Mouse (Mus musculus) C3H10T1/2 (cell line): ENCODE measurements around the gene Gm44973. TPM values are rescaled to one million over a fixed set of nuclear protein-coding genes. Genes with fewer than 3 reads are reported as not detected.

Experiments
- polyA plus RNA-seq, 2 experiments: library from polyadenylated mRNA; unstranded; fragments of >200 nt; fragmentation: generic; extraction: Trizol; gene quantifications; one replicate each; pipeline ENCODE4 v1.2.1; 2012; ENCODE audit warnings: missing spikeins in 2 of 2

Gm44973 gene
- polyA plus RNA-seq, result under 1 TPM; 0.14 to 0.17 TPM

DNA sequence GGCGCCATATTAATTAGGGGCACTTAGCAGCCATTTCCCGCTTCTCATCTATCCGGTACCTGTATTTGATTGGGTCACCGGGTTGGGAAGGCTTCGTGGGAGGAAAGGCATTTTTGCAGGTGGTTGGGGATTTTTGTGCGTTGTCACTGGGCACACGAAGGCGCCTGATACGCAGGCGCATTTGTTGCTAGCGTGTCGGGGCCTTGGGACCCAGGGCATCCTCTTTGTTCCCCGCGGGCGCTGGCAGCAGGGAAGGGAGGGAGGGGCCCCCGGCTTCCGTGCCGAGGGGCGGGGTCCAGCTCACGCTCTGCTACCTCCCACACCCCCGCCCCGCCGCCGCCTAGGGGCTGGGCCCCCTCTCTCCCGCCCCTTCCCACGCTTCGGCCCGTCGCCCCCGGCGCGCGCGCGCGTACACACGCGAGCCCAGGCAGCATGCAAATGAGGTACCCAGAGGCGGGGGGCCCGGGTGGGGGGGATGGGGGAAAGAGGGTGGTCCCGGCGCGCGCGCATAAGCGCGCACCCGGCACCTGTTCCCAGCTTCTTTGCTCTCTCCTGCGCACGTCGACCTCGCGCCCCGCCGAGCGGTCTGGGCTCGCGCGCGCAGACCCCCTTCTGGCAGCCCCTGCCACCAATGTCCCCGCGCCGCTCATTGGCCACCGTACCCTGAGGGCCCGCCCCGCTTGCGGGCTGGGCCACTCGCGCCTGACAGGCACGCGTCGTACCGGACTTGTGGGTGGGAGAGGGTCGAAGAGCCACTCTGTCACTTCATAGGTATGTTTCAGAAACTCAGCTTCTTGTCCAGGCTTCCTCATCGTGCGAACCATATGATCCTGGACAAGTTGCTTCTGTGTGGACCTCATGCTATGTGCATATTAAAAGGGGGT, at the start of gene Gm44973:
Gene Gm44973 (plus strand): TSS at position 379 of the 884 bp plus-strand sequence.

DNA sequence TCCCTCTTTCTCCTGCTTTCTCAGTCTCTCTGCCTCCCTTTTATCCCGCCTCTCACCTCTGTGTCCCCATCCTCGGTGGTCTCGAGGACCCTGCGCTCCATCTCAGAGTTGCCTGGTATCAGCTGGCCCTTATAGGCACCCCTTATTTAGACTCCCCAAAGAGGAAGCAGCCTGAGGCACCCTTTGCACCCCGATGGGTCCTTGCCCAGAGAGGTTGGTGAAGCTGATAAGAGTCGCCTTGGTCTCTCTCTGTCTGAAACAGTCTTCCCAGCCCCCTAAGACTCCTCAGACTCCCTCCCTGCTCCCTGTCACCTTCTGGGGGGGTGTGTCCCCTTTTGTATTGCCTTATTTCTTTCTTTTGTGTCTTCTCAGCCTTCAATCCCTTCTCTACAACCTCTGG, 44.2 kb upstream of the Gm44973 start, which contains the start of gene Sbk3:
Gene Sbk3 (minus strand): TSS at position 101 of the 400 bp plus-strand sequence.

GRCm38 (mm10) chr7:4996003-4996895, 19.0 kb upstream of the Gm44973 start, which contains the start of gene Zfp579:
Gene Zfp579 (minus strand): TSS chr7:4996158.

DNA sequence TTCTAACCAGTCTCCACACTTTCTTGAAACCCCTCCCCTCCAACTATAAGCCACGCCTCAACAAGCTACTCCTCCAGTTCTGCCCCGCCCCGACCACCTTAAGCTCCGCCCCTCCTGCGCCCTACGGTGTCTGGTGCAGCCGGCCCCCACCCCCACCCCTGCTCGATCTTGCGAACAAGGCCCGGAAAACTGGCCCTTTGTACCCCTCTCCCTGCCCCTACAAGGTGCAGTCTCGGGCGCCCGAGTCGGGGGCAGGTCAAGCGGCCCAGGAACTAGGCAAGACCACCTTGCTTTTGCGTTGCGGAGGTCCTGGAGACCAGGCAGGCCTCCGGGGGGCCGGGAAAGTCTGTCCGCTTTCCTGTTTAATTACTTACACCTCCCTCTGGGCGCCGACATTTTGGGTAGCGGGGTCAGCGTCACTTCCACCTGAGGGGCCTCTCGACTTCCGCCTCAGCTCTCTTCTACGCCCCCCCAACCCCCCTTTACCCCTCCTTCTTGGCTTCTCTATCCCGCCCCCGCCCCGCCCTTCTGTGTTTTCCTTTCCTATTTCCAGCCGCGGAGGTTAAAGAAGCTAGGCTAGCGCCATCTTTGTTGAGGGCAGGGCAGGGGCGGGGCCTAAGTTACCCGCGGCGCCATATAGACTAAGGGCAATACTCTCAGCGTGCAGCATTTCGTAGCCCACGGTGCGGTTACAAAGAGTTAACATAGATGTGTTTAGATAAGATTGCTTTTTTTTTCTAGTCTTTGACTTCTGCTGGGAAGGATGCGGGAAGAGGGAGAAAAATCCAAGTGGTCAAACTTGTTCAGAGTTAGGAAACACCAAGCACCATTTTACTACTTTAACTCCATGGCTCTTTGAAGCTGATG, 812 bp upstream of the Gm44973 start, which contains the start of the genes Zfp524 and Fiz1:
Gene Zfp524 (plus strand): TSS at position 165 of the 867 bp plus-strand sequence.
Gene Fiz1 (minus strand): TSS at position 447 of the 867 bp plus-strand sequence.

GRCm38 (mm10) chr7:5020000-5020681, 4.8 kb downstream of the Gm44973 start, which contains the start of the genes Zfp865 and Ccdc106:
Gene Zfp865 (plus strand): TSS chr7:5020376.
Gene Ccdc106 (plus strand): TSS chr7:5020553.

GRCm38 (mm10) chr7:5033818-5034217, 18.5 kb downstream of the Gm44973 start, which contains the start of gene 4632433K11Rik:
Gene 4632433K11Rik (plus strand): TSS chr7:5034118.

DNA sequence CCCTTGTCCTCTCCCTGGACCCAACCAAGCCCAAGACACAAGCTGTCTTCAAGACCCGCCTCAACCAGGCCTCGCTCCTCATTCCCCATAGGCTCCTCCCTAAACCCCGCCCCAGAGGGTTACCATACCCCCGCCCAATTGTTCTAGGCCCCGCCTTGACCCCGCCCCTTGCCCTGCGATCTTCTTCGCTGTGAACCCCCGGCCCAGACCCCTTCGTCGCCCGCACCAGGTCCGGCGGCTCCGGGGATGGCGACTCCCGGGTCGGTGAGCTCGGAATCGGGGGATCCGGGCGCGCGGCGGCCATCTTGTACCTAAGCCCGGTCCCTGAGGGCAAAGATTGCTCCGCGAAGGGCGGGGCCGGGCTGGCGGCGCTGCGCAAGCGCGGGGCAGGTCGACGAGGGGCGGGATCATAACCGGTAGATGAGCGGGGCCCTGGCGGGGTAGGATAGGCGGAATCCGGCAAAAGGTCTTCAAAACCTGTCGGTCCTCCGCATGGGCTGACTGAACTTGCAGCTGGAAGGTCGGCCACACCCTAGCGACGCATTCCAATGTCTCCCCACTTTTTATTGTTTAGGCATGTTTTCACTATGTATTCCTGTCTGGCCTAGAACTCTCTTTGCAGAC, 22.9 kb downstream of the Gm44973 start, which contains the start of gene Zfp784:
Gene Zfp784 (minus strand): TSS at position 338 of the 624 bp plus-strand sequence.

DNA sequence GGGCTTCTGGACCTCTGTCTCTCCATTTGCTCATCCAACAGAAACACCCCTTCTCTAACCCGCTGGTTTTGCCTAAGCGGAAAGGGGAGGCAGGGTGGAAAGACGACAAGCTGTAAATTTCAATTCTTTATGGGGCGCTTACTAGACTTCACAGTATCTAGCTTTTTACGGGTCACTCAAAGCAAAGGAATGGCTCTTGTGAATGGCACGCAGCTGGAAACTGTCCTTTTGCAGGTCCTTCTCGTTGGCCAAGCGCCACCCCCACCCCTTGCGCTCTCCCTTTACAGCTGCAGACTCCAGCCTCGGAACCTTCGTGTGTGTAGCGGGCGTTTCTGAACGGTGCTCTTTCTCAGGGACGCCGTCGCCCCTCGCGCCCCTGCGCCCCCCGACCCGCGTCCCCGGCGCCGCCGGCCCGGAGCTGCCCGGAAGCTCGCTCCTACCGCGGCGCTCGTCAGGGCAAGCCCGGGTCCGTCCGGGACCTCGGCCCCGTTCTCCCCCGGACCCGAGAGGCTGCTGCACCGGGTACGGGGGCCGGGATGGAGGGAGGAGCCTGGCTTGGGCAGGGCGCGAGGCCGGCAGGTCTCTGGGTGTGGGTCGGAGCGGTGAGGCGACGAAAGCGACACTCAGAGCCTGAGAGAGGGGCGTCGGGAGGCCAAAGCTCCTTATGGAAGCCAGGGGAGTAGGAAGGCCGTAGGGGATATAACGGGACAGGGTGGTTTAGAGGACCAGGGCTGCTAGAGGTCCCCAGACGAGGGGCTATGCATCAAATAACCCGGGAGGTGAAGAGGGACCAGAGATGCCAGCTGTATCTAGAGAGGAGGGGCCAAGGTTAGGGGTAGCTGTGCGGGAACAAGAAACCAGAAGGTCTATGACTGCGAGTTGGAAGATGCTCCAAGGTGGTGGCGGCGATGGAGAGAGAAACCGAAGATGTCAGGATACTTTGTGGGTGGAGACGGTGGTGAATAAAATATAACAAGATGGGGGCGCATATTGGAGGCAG, 36.2 kb downstream of the Gm44973 start, which contains the start of gene Zfp580:
Gene Zfp580 (plus strand): TSS at position 346 of the 1,000 bp plus-strand sequence.

DNA sequence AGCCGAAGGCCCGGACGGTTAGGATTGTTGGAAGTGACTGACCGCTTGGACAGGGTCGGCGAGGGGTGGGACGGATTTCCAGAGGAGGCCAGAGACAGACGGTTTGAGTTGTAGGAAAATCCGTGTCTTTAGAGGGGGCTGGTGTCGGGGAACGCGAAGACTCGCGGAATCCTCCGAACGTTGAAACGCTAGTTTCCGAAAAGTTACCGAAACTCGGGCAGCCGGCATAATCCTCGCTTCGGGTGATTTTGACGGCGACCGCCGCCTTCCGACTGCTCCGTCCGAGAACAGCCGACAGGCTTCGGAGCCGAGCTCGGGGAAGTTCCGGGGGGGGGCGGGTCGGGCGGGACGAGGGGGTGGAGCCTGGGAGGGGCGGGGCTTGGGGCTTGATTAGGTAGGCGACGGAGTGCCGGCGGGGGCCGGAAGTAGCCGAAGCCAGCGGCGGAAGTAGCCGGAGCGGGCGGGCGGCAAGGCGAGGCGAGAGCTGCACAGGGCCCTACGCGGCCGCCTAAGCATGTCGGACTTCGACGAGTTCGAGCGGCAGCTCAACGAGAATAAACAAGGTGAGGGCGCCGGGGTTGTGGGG, 46.6 kb downstream of the Gm44973 start, which contains the start of gene U2af2:
Gene U2af2 (plus strand): TSS at position 370 of the 586 bp plus-strand sequence.

DNA sequence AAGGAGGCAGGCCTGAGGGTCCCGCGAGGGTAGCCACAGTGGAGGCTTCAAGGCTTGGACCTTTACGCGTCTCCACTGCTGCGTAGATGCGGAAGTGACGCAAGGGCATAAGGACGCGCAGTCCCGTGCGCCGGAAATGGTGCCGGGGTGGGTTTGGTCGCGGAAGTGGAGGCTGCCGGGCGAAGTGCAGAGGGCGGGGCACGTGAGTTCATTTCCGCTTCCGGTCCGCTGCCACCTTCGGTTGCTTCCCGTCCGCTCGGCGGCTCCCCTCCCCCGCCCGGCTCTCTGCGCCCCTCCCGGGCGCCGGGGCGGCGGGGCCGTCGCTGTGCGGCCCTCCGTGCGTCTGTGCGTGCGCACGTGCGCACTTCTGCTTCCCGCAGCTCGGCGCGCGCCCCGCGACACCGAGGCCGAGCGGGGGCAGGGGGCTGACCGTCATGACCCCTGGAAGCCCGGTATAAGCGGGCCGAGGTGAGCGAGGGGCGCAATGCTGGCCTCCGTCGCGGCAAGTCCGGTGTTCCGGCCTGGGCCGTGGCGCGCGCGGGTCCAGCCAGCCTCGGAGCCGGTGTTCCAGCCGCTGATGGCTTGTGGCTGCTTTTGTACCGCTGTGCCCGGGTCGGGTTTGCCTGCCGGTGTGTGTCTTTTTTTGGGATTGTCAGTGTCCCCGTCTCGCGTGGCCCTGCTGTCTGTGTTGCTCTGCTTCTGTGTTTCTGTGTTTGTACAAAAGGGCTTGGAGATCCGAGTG, 64.9 kb downstream of the Gm44973 start, which contains the start of gene Epn1:
Gene Epn1 (plus strand): TSS at position 226 of the 742 bp plus-strand sequence.

Other genes starting within 250 kb of the Gm44973 start
- gene Fam71e2, start 244.2 kb upstream of the Gm44973 start, polyA plus RNA-seq, result not detected
- under 1 TPM; 0.66 to 0.91 TPM for gene Il11, start 232.6 kb upstream of the Gm44973 start, polyA plus RNA-seq
- 1 to 10 TPM in 1 of 2 experiments, under 1 TPM in 1; 0.61 to 1.1 TPM for gene Tmem190, start 232.6 kb upstream of the Gm44973 start, polyA plus RNA-seq
- gene Tmem238, start 225.8 kb upstream of the Gm44973 start, polyA plus RNA-seq, result 10 to 100 TPM in 1 of 2 experiments, 1 to 10 TPM in 1; 9.5 to 53.2 TPM
- over 10,000 TPM in 1 of 2 experiments, 1,000 to 10,000 TPM in 1; 4,560 to 11,128 TPM for gene Rpl28, start 222.6 kb upstream of the Gm44973 start, polyA plus RNA-seq
- 100 to 1,000 TPM; 315 to 381 TPM for gene Ube2s, start 202.9 kb upstream of the Gm44973 start, polyA plus RNA-seq
- gene Shisa7, start 170.8 kb upstream of the Gm44973 start, polyA plus RNA-seq, result not detected
- gene Isoc2b, start 145.2 kb upstream of the Gm44973 start, polyA plus RNA-seq, result under 1 TPM; 0.18 to 0.59 TPM
- 1 to 10 TPM; 1.5 to 3.4 TPM for gene Isoc2a, start 138.3 kb upstream of the Gm44973 start, polyA plus RNA-seq
- under 1 TPM in 1 of 2 experiments, not detected in 1; 0.19 TPM for gene Gm36210, start 109.0 kb upstream of the Gm44973 start, polyA plus RNA-seq
- gene Zfp628, start 100.3 kb upstream of the Gm44973 start, polyA plus RNA-seq, result 10 to 100 TPM in 1 of 2 experiments, 1 to 10 TPM in 1; 8.1 to 11.7 TPM
- 1 to 10 TPM in 1 of 2 experiments, under 1 TPM in 1; 0.78 to 6.7 TPM for gene Nat14, start 93.5 kb upstream of the Gm44973 start, polyA plus RNA-seq
- 10 to 100 TPM in 1 of 2 experiments, 1 to 10 TPM in 1; 4.7 to 87.9 TPM for gene Ssc5d, start 89.7 kb upstream of the Gm44973 start, polyA plus RNA-seq
- under 1 TPM; 0.01 to 0.13 TPM for gene Sbk2, start 51.1 kb upstream of the Gm44973 start, polyA plus RNA-seq
- gene Sbk3, start 44.3 kb upstream of the Gm44973 start, polyA plus RNA-seq, result under 1 TPM; 0.01 to 0.13 TPM
- 10 to 100 TPM in 1 of 2 experiments, 1 to 10 TPM in 1; 7.9 to 20.1 TPM for gene Zfp579, start 19.3 kb upstream of the Gm44973 start, polyA plus RNA-seq
- 10 to 100 TPM; 24.7 to 30.2 TPM for gene Zfp524, start 1.1 kb upstream of the Gm44973 start, polyA plus RNA-seq
- 10 to 100 TPM; 22.6 to 29.6 TPM for gene Fiz1, start 799 bp upstream of the Gm44973 start, polyA plus RNA-seq
- 10 to 100 TPM in 1 of 2 experiments, 1 to 10 TPM in 1; 6.3 to 24.5 TPM for gene Zfp865, start 4.9 kb downstream of the Gm44973 start, polyA plus RNA-seq
- gene Ccdc106, start 5.1 kb downstream of the Gm44973 start, polyA plus RNA-seq, result under 1 TPM; 0.12 to 0.55 TPM
- gene 4632433K11Rik, start 18.6 kb downstream of the Gm44973 start, polyA plus RNA-seq, result not detected
- gene Zfp784, start 22.9 kb downstream of the Gm44973 start, polyA plus RNA-seq, result 1 to 10 TPM; 1.7 to 8.9 TPM
- 10 to 100 TPM; 26.8 to 46.2 TPM for gene Zfp580, start 36.0 kb downstream of the Gm44973 start, polyA plus RNA-seq
- gene U2af2, start 46.6 kb downstream of the Gm44973 start, polyA plus RNA-seq, result 100 to 1,000 TPM; 166 to 202 TPM
- 100 to 1,000 TPM; 130 to 144 TPM for gene Epn1, start 64.7 kb downstream of the Gm44973 start, polyA plus RNA-seq
- gene Rfpl4, start 101.5 kb downstream of the Gm44973 start, polyA plus RNA-seq, result under 1 TPM in 1 of 2 experiments, not detected in 1; 0.06 TPM
- gene Rasl2-9, start 110.5 kb downstream of the Gm44973 start, polyA plus RNA-seq, result under 1 TPM in 1 of 2 experiments, not detected in 1; 0.05 TPM
- gene Vmn1r55, start 134.2 kb downstream of the Gm44973 start, polyA plus RNA-seq, result not detected
- gene Vmn1r56, start 181.3 kb downstream of the Gm44973 start, polyA plus RNA-seq, result not detected
- not detected for gene Vmn1r57, start 203.0 kb downstream of the Gm44973 start, polyA plus RNA-seq